Mouse (Mus musculus): Measurements from ENCODE around the gene Efcab3.

Gene Efcab3

DNA sequence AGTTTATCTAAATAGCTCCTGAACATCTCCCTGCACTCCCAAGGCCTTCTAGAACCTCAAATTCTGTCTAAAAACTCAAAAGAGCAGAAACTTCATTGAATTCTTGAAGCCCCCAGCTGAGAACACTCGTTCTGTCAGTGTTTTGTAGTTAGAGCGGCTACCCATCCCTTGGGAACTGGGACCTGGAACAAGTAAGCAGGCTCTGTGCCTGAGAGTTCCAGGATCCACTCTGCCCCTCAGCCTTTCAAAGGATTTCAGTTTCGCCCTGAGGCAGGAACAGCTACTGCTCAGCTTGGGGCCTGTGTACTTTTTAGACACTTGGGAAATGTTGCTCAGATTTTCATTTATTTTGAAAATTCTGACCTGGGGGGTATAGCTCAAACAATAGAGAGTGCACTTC is 83.2 kb downstream of the Efcab3 start, which contains the start of gene Gm10842:
Gene Gm10842 (plus strand): TSS at position 301 of the 400 bp plus-strand sequence.
- no peak for DNase-seq (ENCODE audit: low read depth)

DNA sequence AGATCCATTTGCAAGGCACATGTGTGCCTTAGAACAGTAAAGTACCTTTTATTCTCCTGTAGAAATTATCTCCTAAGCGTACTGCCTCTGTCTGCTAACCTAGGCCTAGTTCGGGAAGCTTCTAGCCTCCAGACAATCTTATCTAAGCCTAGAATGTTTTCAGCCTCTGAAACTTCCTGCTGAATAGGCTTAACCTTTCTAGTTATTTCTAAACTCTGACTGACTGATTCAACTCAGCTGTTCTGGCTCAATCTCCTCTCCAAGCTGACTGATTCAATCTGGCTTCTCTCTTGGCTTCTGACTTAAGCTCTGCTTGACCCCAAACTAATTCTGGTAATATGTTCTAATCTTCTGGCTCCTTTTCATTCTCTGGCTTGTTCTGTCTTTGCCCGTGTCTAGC is 86.0 kb downstream of the Efcab3 start:
- DNase-seq (ENCODE audit: low read depth): peak; percentile 17

DNA sequence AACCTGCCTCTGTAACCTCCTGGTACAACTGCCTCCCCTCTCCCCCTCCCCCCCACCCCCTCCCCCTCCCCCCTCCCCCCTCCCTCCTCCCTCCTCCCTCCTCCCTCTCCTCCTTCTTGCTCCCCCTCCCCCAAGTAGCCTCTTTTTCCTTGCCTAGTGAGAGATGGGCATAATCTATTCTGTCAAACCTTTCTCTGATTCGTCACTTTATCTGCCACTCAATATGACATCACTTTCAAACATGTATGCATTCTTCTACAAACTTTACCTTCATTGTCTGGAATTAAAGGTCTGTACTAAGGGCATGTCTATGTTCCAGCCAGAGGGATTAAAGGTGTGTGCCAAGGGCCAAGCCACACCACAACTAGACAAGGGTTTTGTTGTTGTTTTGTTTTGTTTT is 86.4 kb downstream of the Efcab3 start:
- DNase-seq (ENCODE audit: low read depth): peak; percentile 35

DNA sequence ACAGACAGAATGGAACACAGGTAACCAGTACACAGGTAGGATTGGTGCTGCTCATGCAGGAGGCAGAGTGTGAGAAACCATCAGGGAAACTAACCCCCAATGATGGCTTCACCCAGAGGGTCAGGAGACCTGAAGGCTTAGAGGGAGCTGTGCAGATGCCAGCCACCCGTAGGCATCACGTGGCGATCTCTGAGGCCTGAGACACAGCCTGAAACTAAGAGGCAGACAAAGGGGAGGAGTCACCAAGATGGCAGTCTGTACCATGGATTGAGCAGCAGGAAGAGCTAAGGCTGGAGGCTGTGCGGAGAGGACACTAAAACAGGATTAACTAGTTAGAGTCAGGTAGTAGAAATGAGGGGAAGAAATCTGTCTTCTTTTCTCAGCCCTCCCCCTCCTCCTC is 87.3 kb downstream of the Efcab3 start:
- no peak for DNase-seq (ENCODE audit: low read depth)

DNA sequence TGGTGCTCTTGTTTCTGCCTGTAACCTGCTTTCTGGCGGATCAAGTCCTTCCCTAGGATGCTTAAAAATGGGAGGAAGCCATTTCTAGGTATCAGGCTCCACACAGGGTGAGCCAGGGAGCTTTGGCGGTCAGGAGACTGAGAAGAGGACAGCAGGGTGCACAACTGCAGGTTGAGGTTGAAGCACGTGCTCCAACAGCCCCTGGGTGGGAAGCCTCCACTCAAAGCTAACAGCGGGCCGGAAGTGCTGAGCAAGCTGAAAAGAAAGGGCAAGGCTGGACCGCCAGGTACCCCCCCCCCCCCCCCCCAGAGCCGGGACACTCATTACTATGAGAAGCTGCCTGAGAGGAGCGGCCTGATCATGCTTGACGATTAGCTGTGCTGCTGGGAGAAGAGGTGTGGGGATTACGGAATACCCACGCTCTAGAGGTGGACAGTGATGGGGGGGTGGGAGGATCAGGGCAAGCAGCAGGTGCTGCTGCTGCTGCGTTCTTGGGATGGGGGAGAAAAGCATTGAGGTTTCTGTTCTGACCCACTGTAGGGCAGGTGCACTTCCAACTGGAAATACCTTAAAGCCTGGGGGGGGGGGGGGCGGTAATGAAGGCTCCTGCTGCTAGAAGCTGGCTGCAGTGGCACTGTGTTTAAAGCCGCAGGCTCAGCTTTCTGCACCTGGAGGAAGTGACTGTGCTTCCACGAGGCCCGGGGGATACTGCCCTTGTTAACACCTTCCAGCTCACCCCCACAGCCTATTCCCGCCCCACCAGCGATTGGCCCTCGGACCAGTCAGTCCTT is 88.0 kb downstream of the Efcab3 start:
- no peak for DNase-seq (ENCODE audit: low read depth)

DNA sequence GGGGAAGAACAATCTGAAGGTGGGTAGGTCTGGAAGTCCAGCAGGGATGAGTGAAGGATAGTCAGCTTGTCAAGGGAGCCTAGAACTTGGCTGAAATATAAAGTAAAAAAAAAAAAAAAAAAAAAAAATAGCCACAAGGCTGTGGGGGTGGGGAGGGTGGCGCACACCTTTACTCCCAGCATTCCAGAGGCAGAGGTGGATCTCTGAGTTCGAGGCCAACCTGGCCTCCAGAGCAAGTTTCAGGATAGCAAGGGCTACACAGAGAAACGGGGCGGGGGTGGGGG is 88.6 kb downstream of the Efcab3 start:
- DNase-seq (ENCODE audit: low read depth): no peak

DNA sequence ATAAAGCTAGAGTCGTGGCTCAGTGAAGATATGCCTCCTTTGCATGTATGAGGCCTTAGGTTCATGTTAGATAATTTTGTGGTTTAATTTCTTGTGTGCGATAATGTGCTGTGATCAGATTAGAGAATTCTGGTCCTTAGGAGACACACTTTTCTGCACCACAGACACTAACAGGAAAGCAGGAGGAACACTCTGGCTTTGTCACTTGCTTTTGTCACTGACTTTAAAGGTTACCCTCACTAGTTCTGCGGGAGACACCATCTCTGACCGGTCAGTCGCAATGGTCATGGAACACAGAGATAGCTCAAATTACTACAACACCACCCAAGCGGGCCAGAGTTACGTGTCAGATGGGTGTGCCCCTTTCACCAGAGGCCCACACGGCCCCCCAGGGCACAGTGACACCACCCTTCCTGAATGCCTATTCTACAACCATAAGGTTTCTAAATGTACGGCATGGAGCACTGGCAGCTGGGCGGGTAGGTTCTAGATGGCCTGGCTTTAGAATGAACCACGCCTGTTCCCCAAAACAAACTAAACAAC is 89.0 kb downstream of the Efcab3 start:
- DNase-seq (ENCODE audit: low read depth): no peak

DNA sequence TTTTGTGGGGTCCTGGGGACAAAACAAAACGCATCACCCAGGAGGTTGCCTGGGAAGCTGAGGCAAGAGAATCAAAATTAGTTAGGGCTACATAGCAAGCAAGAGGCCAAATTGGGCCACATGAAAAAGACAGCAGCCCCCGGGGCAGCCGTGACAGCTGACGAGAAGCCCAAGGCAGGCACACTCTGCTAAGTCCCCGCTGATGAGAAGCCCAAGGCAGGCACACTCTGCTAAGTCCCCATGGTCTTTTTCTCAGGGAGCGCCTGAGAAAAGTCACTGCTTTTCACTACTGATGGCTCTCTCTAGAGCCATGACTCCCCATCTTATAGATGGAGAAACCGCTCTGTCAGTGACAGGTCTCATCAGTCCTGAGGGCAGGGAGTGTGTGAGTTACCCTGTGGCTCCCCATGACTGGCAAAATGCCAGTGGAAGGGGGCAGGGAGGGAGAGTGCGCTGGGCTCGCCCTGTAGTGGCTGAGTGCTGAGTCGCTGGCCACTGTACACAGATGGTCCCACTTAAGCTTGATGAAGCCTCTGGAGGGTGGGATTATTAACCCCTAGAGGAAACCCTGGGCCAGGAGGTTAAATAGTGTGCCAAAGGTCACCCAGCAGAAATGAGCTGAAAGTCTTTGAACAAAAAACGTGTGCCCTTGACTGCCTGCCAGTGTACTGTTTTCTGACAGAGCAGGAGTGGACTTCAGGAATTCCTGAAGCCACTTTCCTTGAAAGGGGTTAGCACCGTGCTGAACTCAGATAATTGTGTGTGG is 89.9 kb downstream of the Efcab3 start:
- peak; percentile 80 for DNase-seq (ENCODE audit: low read depth)

DNA sequence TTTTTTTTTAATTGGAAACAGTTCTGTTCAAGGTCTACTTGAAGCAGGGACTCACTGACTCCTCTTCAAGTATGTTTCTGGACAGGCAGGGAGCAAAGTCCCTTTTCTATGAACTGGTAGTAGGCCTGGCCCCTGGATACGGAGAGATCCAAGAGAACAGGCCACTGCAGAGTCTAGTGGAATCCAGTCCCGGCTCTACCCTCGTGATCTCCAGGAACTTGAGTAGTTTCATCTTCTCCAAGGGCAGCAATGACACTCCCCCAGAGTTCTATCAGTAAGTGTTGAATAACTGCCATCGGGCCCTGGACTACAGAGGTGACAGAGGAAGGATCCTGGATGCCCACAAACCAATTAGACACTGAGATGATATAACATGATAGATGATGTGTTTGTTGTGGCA is 92.5 kb downstream of the Efcab3 start:
- no peak for DNase-seq (ENCODE audit: low read depth)

DNA sequence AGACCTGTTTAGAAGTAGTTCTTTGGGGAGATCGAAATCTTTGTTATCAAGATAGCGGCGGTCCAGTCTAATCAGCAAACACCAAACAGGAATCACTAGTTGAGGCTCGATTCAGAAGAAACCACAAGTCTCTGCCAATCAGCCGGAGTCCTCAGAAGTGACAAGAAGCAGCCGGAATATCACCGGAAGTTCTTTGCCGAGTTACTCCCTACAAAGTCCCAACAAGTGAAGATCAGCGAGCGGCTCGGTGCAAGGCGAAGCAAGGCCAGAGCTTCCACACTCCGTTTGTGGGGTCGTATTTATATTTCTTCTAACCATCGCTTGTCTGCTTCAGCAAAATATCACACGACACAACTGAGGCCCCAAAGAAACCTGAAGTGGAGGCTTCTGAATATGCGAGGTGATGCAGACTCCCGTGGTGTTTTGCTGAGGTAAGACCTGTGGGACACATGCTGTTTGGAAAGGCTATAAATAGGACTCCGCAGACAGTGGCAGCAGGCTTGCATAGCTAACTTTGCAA is 93.4 kb downstream of the Efcab3 start:
- DNase-seq (ENCODE audit: low read depth): no peak

DNA sequence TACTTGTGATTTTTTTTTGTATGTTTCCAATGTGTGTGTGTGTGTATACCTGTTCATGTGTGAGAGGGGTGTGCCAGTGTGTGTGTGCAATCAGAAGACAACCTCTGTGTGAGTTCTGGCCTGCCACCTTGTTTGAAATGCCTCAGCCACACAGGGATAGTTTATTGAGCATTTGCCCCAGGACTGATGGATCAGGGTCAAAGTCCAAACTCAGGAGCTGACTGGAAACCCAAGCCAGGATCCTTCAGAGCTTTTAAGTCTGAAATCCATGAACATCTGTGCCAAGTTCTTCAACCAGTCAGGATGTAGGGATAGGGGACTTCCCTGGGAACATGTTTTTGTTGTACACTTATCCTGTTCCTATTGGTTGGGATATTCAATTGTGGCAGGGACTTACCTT is 94.7 kb downstream of the Efcab3 start:
- DNase-seq (ENCODE audit: low read depth): no peak

DNA sequence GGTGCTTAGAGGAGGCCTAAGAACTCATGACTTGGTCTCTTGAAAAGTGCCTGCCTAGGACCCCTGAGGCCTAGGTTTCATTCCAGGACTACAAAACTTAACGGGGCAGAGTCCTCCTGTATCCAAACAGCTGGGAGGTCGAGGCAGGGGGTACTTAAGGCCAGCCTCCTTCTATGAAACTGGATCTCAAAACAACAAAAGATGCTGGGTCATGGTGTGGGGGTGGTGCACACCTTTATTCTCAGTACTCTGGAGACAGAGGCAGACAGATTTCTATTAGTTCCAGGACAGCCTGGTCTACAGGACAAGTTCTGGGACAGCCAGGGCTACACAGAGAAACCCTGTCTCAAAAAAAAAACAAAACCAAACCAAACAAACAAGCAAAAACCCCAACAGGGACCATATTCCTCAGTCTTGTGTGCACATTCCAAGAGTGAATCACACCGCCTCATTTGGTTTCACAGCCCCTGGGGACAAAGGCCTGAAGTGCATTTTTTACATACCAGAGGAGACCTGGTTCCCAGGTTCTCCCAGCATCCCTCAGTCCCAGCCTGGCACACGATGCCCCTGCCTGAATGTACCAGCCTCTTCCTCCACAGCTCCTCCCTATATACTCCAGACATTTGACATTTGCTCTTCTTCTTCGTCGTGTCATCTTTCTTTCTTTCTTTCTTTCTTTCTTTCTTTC is 96.4 kb downstream of the Efcab3 start:
- DNase-seq (ENCODE audit: low read depth): peak; percentile 64

DNA sequence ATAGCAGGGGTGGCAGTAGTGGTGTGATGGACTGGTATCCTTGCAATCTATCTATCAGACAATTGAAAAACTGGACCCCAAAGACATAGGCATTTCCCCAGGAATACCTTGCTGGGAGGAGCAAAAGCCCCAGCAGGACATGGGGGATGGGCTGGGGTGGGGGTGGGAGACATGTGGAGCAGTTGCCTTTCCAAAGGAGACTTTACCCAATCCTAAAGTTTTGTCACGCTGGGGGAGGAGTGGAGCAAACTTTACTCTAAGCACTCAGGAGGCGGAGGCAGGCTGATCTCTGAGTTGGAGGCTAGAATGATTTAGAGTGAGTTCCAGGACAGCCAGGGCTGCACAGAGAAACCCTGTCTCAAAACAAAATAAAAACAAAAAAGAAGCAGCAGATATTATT is 98.0 kb downstream of the Efcab3 start:
- no peak for DNase-seq (ENCODE audit: low read depth)

DNA sequence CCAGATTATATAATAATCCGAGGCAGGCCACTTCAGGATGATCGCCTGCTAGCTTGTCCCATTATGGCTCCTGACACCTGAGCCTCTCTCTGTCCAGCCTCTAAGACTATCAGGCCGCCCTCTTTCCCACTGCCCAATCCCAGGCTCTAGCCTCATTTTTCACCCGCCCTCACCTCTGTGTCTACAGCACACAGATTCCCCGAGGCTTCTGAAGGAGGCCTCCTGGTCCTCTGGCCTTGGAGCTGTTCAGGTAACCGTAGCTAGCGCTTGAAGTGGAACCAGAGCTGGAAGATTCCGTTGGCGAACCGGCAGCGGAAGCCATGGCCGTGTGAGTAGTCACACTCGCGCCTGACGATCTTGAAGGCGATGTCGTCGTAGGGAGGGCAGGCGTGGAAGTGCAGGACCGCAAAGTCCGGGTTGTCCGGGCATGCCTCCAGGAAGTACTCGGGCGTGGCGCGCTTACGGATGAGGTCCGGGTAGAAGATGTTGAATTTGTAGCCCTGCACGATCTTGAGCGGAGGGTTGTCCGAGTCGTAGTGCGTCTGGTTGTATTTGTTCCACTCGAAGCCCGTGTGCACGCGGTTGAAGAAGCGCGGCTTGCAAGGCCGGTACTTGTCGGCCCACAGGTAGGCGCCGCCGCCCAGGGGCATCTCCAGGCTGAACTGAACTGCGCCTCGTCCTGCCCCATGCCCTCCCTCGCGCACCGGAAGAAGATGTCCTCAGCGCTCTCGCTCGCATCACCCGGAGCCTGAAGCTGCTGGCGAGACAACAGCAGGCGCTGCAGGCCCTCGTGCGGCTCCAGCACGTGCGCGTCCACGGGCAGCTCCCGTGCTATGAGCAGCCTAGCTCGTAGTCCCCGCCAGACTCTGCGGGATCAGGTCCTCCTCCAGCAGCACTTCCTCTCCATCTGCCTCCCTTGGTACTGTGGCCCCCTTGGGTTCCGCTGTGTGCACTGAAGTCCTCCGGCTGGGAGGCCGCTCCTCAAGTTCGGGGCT is 101.4 kb downstream of the Efcab3 start:
- no peak for DNase-seq (ENCODE audit: low read depth)

DNA sequence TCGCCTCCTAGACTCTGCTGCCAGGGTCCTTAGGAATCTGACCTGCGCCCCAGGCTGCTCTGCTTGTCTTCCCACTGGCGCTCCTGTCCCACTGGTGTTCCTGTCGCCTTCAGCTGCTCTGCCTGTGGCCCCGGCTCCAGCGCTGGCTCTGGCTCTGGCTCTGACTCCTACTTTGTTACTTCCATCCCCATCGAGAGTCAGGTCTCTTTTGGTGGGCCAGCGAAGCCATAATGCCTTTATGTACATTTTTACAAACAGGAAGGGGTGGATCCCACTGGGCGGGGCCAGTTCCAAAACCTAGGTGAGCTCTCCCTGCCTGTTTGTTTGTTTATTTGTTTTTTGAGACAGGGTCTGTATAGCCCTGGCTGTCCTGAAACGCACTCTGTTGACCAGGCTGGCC is 103.4 kb downstream of the Efcab3 start:
- DNase-seq (ENCODE audit: low read depth): no peak

Data from NIH3T3 (cell line).